20 mouse cellular contexts compared by ENCODE assay signal in genomic region chr4:133902510-133902909, GRCm38 (mm10). TPM values are rescaled to one million over a fixed set of nuclear protein-coding genes. Genes with fewer than 3 reads are reported as not detected.
A peak's percentile ranks its signal among the peaks of the same experiment; 100 is the strongest.
DNase-seq lines count a peak whose midpoint lies in the region; ATAC-seq and TF ChIP-seq lines count a peak whose summit lies in the region.
"Had no signal": no experiment of that assay in that cellular context is flagged by ENCODE, and none has a peak within 500 bp of the region (broad histone marks: within the 10 kb centered on the region; RNA-seq: fewer than 3 reads in every experiment).

No protein-coding gene starts in this region.

- H3K9ac ChIP-seq in kidney, embryonic 15.5 days: no peak overlapping the region
- no peak overlapping the region for H3K9ac ChIP-seq in stomach, postnatal 0 days (ENCODE audit: low read length)
- H3K9ac ChIP-seq in midbrain, embryonic 11.5 days (ENCODE audit: low read length): no peak overlapping the region
- H3K9ac ChIP-seq: heart, embryonic 12.5 days; midbrain, embryonic 12.5 days had no signal

- TF ChIP-seq EP300 in stomach, postnatal 0 days (optimal IDR thresholded peaks at IDR 0.05): no peak

- no peaks in the 10 kb centered on the region for H3K27me3 ChIP-seq in kidney, adult 2 months (replicated peaks; ENCODE audit: control insufficient read depth, insufficient read depth, low read length)
- no peaks in the 10 kb centered on the region for H3K27me3 ChIP-seq in kidney, embryonic 15.5 days
- no peaks in the 10 kb centered on the region for H3K27me3 ChIP-seq in stomach, postnatal 0 days (ENCODE audit: control insufficient read depth, insufficient read depth, low read length)
- H3K27me3 ChIP-seq in midbrain, embryonic 11.5 days (ENCODE audit: control insufficient read depth, insufficient read depth, low read length): no peaks in the 10 kb centered on the region
- H3K27me3 ChIP-seq: heart, embryonic 12.5 days; midbrain, embryonic 12.5 days had no signal

- no peak overlapping the region for H3K4me3 ChIP-seq in kidney, adult 2 months (ENCODE audit: insufficient read depth, low read depth, low read length)
- H3K4me3 ChIP-seq in kidney, embryonic 15.5 days (replicated peaks): no peak overlapping the region
- no peak overlapping the region for H3K4me3 ChIP-seq in stomach, postnatal 0 days (ENCODE audit: low read depth, low read length)
- H3K4me3 ChIP-seq in midbrain, embryonic 11.5 days (ENCODE audit: low read depth, low read length): no peak overlapping the region
- H3K4me3 ChIP-seq: erythroblast, embryonic 14.5 days; heart, embryonic 12.5 days; midbrain, embryonic 12.5 days had no signal

- H3K4me2 ChIP-seq in kidney, embryonic 15.5 days: no peak overlapping the region
- H3K4me2 ChIP-seq in stomach, postnatal 0 days (replicated peaks; ENCODE audit: low read depth): no peak overlapping the region
- H3K4me2 ChIP-seq in midbrain, embryonic 11.5 days: no peak overlapping the region
- H3K4me2 ChIP-seq: heart, embryonic 12.5 days; midbrain, embryonic 12.5 days had no signal

- no peaks in the 10 kb centered on the region for H3K36me3 ChIP-seq in kidney, adult 2 months (ENCODE audit: control insufficient read depth, insufficient read depth, low read length)
- no peaks in the 10 kb centered on the region for H3K36me3 ChIP-seq in kidney, embryonic 15.5 days
- no peaks in the 10 kb centered on the region for H3K36me3 ChIP-seq in stomach, postnatal 0 days (ENCODE audit: control insufficient read depth, insufficient read depth, low read length)
- H3K36me3 ChIP-seq in midbrain, embryonic 11.5 days (ENCODE audit: control insufficient read depth, insufficient read depth, low read length): no peaks in the 10 kb centered on the region
- H3K36me3 ChIP-seq: heart, embryonic 12.5 days; midbrain, embryonic 12.5 days had no signal

- WGBS in kidney, adult 2 months: 89% methylated on average over 2 of the region's 2 CpGs
- 89% methylated on average over 2 of the region's 2 CpGs for WGBS in kidney, embryonic 15.5 days
- 94% methylated on average over 2 of the region's 2 CpGs for WGBS in stomach, postnatal 0 days
- 93% methylated on average over 2 of the region's 2 CpGs for WGBS in midbrain, embryonic 11.5 days

- TF ChIP-seq CTCF in kidney, adult 2 months (conservative IDR thresholded peaks at IDR 0.05; ENCODE audit: insufficient read depth, insufficient read length, low read depth, low read length): 0 out of 2 replicates have a peak, but pooled peaks have one; percentile 9
- TF ChIP-seq CTCF in stomach, postnatal 0 days (IDR thresholded peaks at IDR 0.05; ENCODE audit: low read depth): peak; percentile 48

- no peak for TF ChIP-seq POLR2A in kidney, adult 2 months (IDR thresholded peaks at IDR 0.05; ENCODE audit: low read depth, low read length)

- no peak overlapping the region for H3K27ac ChIP-seq in kidney, adult 2 months (ENCODE audit: insufficient read depth, low read depth, low read length)
- no peak overlapping the region for H3K27ac ChIP-seq in kidney, embryonic 15.5 days
- H3K27ac ChIP-seq in stomach, postnatal 0 days (replicated peaks): no peak overlapping the region
- H3K27ac ChIP-seq in midbrain, embryonic 11.5 days (ENCODE audit: low read depth, low read length): no peak overlapping the region
- H3K27ac ChIP-seq: midbrain, embryonic 12.5 days had no signal

- no peaks in the 10 kb centered on the region for H3K4me1 ChIP-seq in kidney, adult 2 months (ENCODE audit: control insufficient read depth, insufficient read depth, low read length)
- H3K4me1 ChIP-seq in kidney, embryonic 15.5 days: peaks cover 16% of the 10 kb centered on the region
- H3K4me1 ChIP-seq in stomach, postnatal 0 days (replicated peaks; ENCODE audit: control insufficient read depth, insufficient read depth): 0 out of 2 replicates have a peak, but pooled peaks cover 3% of the 10 kb centered on the region
- H3K4me1 ChIP-seq in midbrain, embryonic 11.5 days (ENCODE audit: control insufficient read depth, insufficient read depth, low read length): no peaks in the 10 kb centered on the region
- H3K4me1 ChIP-seq: midbrain, embryonic 12.5 days had no signal

- no peak for ATAC-seq in kidney, embryonic 15.5 days (replicated peaks; ENCODE audit: low FRiP score)
- no peak for ATAC-seq in stomach, postnatal 0 days (ENCODE audit: low FRiP score, low TSS enrichment)
- ATAC-seq in midbrain, embryonic 11.5 days (ENCODE audit: low FRiP score): no peak
- ATAC-seq: forebrain, embryonic 16.5 days; inflammation-experienced regulatory T-cells, adult 6 months had no signal

- no peak for DNase-seq in kidney, adult 2 months
- peak; percentile 52 for DNase-seq in thymus, postnatal 4 days
- no peak for DNase-seq in thymus, postnatal 0 days (ENCODE audit: low spot score)
- peak; percentile 89 for DNase-seq in ZHBTc4 (ENCODE audit: low read depth, low spot score)
- DNase-seq in stomach, postnatal 0 days (ENCODE audit: low spot score): no peak
- DNase-seq in kidney, adult 9 months: no peak
- DNase-seq in midbrain, embryonic 11.5 days (ENCODE audit: low spot score, missing footprints): no peak
- DNase-seq: adrenal gland, postnatal 10 days; cerebellum, postnatal 14 days; gastrocnemius, postnatal 14 days; heart, postnatal 36 days; kidney, postnatal 25 days; lung, postnatal 14 days; thymus, adult 18-20 months had no signal

- no peaks in the 10 kb centered on the region for H3K9me3 ChIP-seq in kidney, embryonic 15.5 days (replicated peaks)
- H3K9me3 ChIP-seq in stomach, postnatal 0 days (ENCODE audit: control insufficient read depth, low read length): no peaks in the 10 kb centered on the region
- H3K9me3 ChIP-seq in midbrain, embryonic 11.5 days (ENCODE audit: control insufficient read depth, low read length): no peaks in the 10 kb centered on the region
- H3K9me3 ChIP-seq: heart, embryonic 12.5 days; midbrain, embryonic 12.5 days had no signal

RNA-seq across cellular contexts. Expression of gene Rps6ka1, which starts 14.9 kb away (rescaled TPM):
- 29.4 and 30.9 TPM in 2 replicates for polyA plus RNA-seq in kidney, adult 2 months (2012; rRNA removed)
- polyA plus RNA-seq in kidney, embryonic 15.5 days (2015; fragmentation: Nextera tagmentation; extraction: Ambion mirVana): 44.5 and 47.5 TPM in 2 replicates
- 37.3 and 38.8 TPM in 2 replicates for polyA plus RNA-seq in thymus, postnatal 0 days (2015; fragmentation: Nextera tagmentation; extraction: Ambion mirVana)
- polyA plus RNA-seq in stomach, postnatal 0 days (2015; fragmentation: Nextera tagmentation; extraction: Ambion mirVana): 45.5 and 46.0 TPM in 2 replicates
- polyA plus RNA-seq in midbrain, embryonic 11.5 days (2014; fragmentation: Nextera tagmentation; extraction: Ambion mirVana): 22.2 and 25.2 TPM in 2 replicates

Comparison
In these comparisons a context has a peak if more than half of its experiments do, and no peak if none do; other contexts are left out.
1. DNase-seq: peak in thymus, postnatal 4 days (single experiment) and ZHBTc4 (single experiment); none in kidney, adult 2 months (single experiment), thymus, postnatal 0 days (single experiment), stomach, postnatal 0 days (single experiment), kidney, adult 9 months (single experiment) and midbrain, embryonic 11.5 days (single experiment).